Mouse (Mus musculus): ENCODE data around the gene Ryr1. TPM values are rescaled to one million over a fixed set of nuclear protein-coding genes. Genes with fewer than 3 reads are reported as not detected.

The Ryr1 gene
- not detected for polyA plus RNA-seq (2014; fragmentation: Illumina TruSeq; extraction: RNeasy Lipid Tissue Mini Kit (QIAGEN cat#74804))

DNA sequence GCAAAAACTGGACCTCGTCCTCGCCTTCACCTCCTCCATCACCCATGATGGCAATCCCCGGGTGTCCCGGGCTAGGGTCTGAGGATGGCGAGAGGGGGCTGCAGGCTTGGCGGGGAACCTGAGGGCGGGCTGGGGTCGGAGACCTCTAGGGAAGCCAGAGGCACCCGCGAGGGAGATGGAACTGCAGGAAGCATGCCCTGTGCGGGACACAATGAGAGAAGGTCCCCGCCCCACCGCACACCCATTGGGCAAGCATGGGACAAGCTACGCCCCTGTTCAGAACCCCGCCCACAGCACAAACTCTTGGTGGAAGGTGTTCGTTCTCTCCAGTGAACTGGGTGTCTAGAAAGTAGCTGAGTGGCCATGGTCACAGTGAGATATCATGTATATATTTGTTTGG is at the start of gene Ryr1:
Ryr1 (minus strand) TSS at position 210 of the 400 bp plus-strand sequence.

GRCm38 (mm10) chr7:29170066-29170754 is 45.2 kb upstream of the Ryr1 start, which contains the start of the genes Ggn and Spred3:
Gene Ggn, plus strand, starts transcription at chr7:29170210.
Gene Spred3, minus strand, starts transcription at chr7:29170411.

GRCm38 (mm10) chr7:29155838-29156782 is 31.1 kb upstream of the Ryr1 start, which contains the start of gene Fam98c:
Gene Fam98c, minus strand, starts transcription at chr7:29156234.

GRCm38 (mm10) chr7:29134693-29135386 is 9.9 kb upstream of the Ryr1 start, which contains the start of gene Rasgrp4:
Gene Rasgrp4, plus strand, starts transcription at chr7:29134851.

GRCm38 (mm10) chr7:28981651-28982273 is 143.2 kb downstream of the Ryr1 start, which contains the start of the genes Eif3k and Map4k1:
Gene Eif3k, minus strand, starts transcription at chr7:28981864.
Gene Map4k1, plus strand, starts transcription at chr7:28982050.

GRCm38 (mm10) chr7:28961927-28962670 is 162.9 kb downstream of the Ryr1 start, which contains the start of gene Actn4:
Gene Actn4, minus strand, starts transcription at chr7:28962340.

Other genes with a start within 250 kb of the Ryr1 start
- gene Capn12, start 243.8 kb downstream of the Ryr1 start, polyA plus RNA-seq (2014; fragmentation: Illumina TruSeq; extraction: RNeasy Lipid Tissue Mini Kit (QIAGEN cat#74804)): not detected
- 33.7 TPM for gene Actn4, start 162.8 kb downstream of the Ryr1 start, polyA plus RNA-seq (2014; fragmentation: Illumina TruSeq; extraction: RNeasy Lipid Tissue Mini Kit (QIAGEN cat#74804))
- gene Eif3k, start 143.3 kb downstream of the Ryr1 start, polyA plus RNA-seq (2014; fragmentation: Illumina TruSeq; extraction: RNeasy Lipid Tissue Mini Kit (QIAGEN cat#74804)): 2.1 TPM
- not detected for gene Map4k1, start 143.1 kb downstream of the Ryr1 start, polyA plus RNA-seq (2014; fragmentation: Illumina TruSeq; extraction: RNeasy Lipid Tissue Mini Kit (QIAGEN cat#74804))
- gene Rasgrp4, start 9.7 kb upstream of the Ryr1 start, polyA plus RNA-seq (2014; fragmentation: Illumina TruSeq; extraction: RNeasy Lipid Tissue Mini Kit (QIAGEN cat#74804)): 0.74 TPM
- 0.71 TPM for gene Fam98c, start 31.1 kb upstream of the Ryr1 start, polyA plus RNA-seq (2014; fragmentation: Illumina TruSeq; extraction: RNeasy Lipid Tissue Mini Kit (QIAGEN cat#74804))
- not detected for gene Ggn, start 45.0 kb upstream of the Ryr1 start, polyA plus RNA-seq (2014; fragmentation: Illumina TruSeq; extraction: RNeasy Lipid Tissue Mini Kit (QIAGEN cat#74804))
- 2.3 TPM for gene Spred3, start 45.2 kb upstream of the Ryr1 start, polyA plus RNA-seq (2014; fragmentation: Illumina TruSeq; extraction: RNeasy Lipid Tissue Mini Kit (QIAGEN cat#74804))
- gene Psmd8, start 55.5 kb upstream of the Ryr1 start, polyA plus RNA-seq (2014; fragmentation: Illumina TruSeq; extraction: RNeasy Lipid Tissue Mini Kit (QIAGEN cat#74804)): 58.9 TPM
- gene Catsperg1, start 88.9 kb upstream of the Ryr1 start, polyA plus RNA-seq (2014; fragmentation: Illumina TruSeq; extraction: RNeasy Lipid Tissue Mini Kit (QIAGEN cat#74804)): 0.40 TPM
- gene Kcnk6, start 107.3 kb upstream of the Ryr1 start, polyA plus RNA-seq (2014; fragmentation: Illumina TruSeq; extraction: RNeasy Lipid Tissue Mini Kit (QIAGEN cat#74804)): 2.7 TPM
- gene Yif1b, start 113.2 kb upstream of the Ryr1 start, polyA plus RNA-seq (2014; fragmentation: Illumina TruSeq; extraction: RNeasy Lipid Tissue Mini Kit (QIAGEN cat#74804)): not detected
- not detected for gene 2200002D01Rik, start 123.3 kb upstream of the Ryr1 start, polyA plus RNA-seq (2014; fragmentation: Illumina TruSeq; extraction: RNeasy Lipid Tissue Mini Kit (QIAGEN cat#74804))
- gene Spint2, start 156.7 kb upstream of the Ryr1 start, polyA plus RNA-seq (2014; fragmentation: Illumina TruSeq; extraction: RNeasy Lipid Tissue Mini Kit (QIAGEN cat#74804)): 10.6 TPM
- gene Ppp1r14a, start 164.1 kb upstream of the Ryr1 start, polyA plus RNA-seq (2014; fragmentation: Illumina TruSeq; extraction: RNeasy Lipid Tissue Mini Kit (QIAGEN cat#74804)): not detected
- 0.29 TPM for gene Dpf1, start 178.8 kb upstream of the Ryr1 start, polyA plus RNA-seq (2014; fragmentation: Illumina TruSeq; extraction: RNeasy Lipid Tissue Mini Kit (QIAGEN cat#74804))